Mouse (Mus musculus) heart, embryonic 11.5 days (tissue): Measurements from ENCODE around the gene Foxg1. TPM values are rescaled to one million over a fixed set of nuclear protein-coding genes. Genes with fewer than 3 reads are reported as not detected.

ENCODE experiments used
- ATAC-seq: fragments of 200-750 bp; cut with Nextera tagmentation; replicated peaks from 2 replicates; pipeline ENCODE4 v1.8.0; 2017; ENCODE audit warnings: moderate library complexity; ENCODE audit not compliant: insufficient number of reproducible peaks, low FRiP score, low TSS enrichment
- H3K27ac ChIP-seq: fragments of 300-500 bp; sonication (generic); 2 replicates; pipeline ENCODE4 v1.5.1; 2014; ENCODE audit warnings: mild to moderate bottlenecking, low read depth, low read length
- H3K27me3 ChIP-seq: fragments of 300-500 bp; sonication (generic); 2 replicates; pipeline ENCODE4 v1.6.1; 2014; ENCODE audit warnings: mild to moderate bottlenecking, low read length, mixed read lengths; ENCODE audit not compliant: control insufficient read depth, insufficient read depth
- H3K36me3 ChIP-seq: fragments of 300-500 bp; sonication (generic); 2 replicates; pipeline ENCODE4 v1.6.1; 2014; ENCODE audit warnings: mild to moderate bottlenecking, low read length, moderate library complexity, mixed read lengths; ENCODE audit not compliant: control insufficient read depth, insufficient read depth
- H3K4me1 ChIP-seq: fragments of 300-500 bp; sonication (generic); 2 replicates; pipeline ENCODE4 v1.6.1; 2014; ENCODE audit warnings: low read length; ENCODE audit not compliant: control insufficient read depth, insufficient read depth
- H3K4me2 ChIP-seq: fragments of 300-500 bp; sonication (generic); 2 replicates; pipeline ENCODE4 v1.6.1; 2014; ENCODE audit warnings: mild to moderate bottlenecking, moderate library complexity
- H3K4me3 ChIP-seq: fragments of 300-500 bp; sonication (generic); 2 replicates; pipeline ENCODE4 v1.5.1; 2014; ENCODE audit warnings: low read depth, low read length
- H3K9ac ChIP-seq: fragments of 300-500 bp; sonication (generic); 2 replicates; pipeline ENCODE4 v1.6.1; 2014; ENCODE audit warnings: mild to moderate bottlenecking, low read depth, low read length, moderate library complexity
- H3K9me3 ChIP-seq: fragments of 300-500 bp; sonication (generic); replicated peaks from 2 replicates; pipeline ENCODE4 v1.6.1; 2016; ENCODE audit warnings: low read length; ENCODE audit not compliant: control insufficient read depth
- WGBS: fragments of 180-500 bp; shearing (Covaris S2); extraction: QIAGEN DNeasy Blood & Tissue Kit; methylation state at CpG from one replicate; pipeline ENCODE4 v1.1.7; 2014; ENCODE audit not compliant: insufficient replicate concordance; 5-methylcytosine and 5-hydroxymethylcytosine counted together
- polyA plus RNA-seq: library from polyadenylated mRNA; unstranded; fragments of >200 nt; fragmentation: Nextera tagmentation; extraction: Ambion mirVana; gene quantifications from 2 replicates; pipeline ENCODE4 v1.2.1, GENCODE M21; 2014

The Foxg1 gene
- polyA plus RNA-seq, 1 experiment from 2014 or later, result 1.5 TPM

DNA sequence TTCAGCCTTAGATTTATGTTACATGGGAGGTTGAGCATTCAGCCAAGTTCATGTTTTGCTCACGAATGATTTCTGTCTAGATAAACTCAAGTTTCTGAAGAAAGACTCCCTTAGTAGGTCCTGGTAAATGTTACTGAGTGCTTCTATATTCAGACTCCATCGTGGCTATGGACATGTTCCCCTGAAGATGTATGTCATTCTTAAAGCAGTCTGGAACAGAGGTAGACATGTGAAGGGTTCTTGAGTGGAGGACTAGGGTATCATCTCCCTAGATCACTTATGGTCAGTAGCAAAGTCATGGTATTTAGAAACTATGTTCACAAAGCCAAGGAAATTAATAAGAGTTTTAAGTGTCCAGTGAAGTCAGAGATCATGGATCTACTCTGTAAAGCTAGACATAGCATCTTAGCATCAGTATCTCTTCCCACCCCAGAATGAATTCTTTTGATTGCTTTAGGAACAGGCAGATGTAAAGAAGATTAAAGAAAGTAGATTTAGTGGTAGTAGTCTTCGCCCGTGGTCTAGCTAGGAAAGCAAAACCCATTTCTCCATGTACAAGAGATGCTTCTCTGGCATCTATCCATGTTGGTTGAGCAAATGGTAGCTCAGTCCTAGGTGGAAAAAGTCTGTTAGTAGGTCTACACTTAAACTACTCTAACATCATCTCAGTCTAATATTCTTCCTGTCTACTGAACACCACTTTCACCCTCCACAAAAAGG lies 15.1 kb downstream of the Foxg1 start:
- Histone ChIP-seq H3K4me2 (no peak overlapping the region), H3K27ac (no peak overlapping the region), H3K4me3 (no peak overlapping the region), H3K27me3 (peaks cover 68% of the 10 kb centered on the region), H3K9me3 (no peaks in the 10 kb centered on the region), H3K9ac (no peak overlapping the region), H3K4me1 (peaks cover 4% of the 10 kb centered on the region; the same call in 1 of the 2 replicates), H3K36me3 (no peaks in the 10 kb centered on the region)
- WGBS, result 20% methylated on average over 4 of the region's 4 CpGs
- no peak for ATAC-seq

DNA sequence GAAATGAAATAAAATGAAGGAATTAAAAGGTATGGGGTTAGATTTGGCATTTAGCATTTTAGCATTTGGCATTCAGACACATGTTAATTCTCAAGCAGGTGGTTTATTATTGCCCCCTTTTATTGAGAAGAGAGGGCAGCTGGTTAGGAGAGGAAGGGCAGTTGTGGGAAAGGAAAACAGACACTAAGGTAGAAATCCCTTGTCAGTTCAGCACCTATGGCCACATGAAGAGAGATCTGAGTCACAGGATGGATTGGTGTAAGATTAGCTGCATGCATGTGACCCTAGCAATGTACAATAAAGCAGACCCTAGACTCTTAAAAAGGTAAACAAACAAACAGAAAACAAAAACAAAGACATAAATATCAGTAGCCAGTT lies 15.7 kb downstream of the Foxg1 start:
- ATAC-seq, result no peak

DNA sequence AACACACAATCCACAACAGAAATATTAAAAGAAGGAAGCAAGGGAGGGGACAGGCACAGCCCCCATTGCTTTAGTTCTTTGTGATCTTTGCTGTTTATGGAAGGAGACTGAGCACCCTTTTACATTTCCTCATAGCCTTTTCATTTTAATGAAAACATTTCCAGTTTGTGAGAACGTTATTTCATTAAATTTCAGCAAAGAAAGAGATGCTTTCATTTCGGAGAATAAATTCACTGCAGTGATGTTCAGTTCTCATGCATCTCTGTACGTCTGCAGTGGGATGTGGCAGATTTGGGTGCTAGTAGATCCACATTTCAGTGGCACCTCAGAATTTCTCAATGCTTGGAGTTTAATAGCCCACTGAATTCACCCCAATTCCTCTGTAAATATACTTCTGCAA lies 16.2 kb downstream of the Foxg1 start:
- peaks cover 71% of the 10 kb centered on the region for H3K27me3 ChIP-seq
- H3K4me2 ChIP-seq, result no peak overlapping the region
- H3K36me3 ChIP-seq, result no peaks in the 10 kb centered on the region
- H3K9ac ChIP-seq, result no peak overlapping the region
- no peak for ATAC-seq
- H3K4me3 ChIP-seq, result no peak overlapping the region
- WGBS, result 25% methylated on average over 3 of the region's 3 CpGs
- H3K9me3 ChIP-seq, result no peaks in the 10 kb centered on the region
- H3K4me1 ChIP-seq, result peaks cover 4% of the 10 kb centered on the region; the same call in 1 of the 2 replicates
- no peak overlapping the region for H3K27ac ChIP-seq

More for the DNA sequence above, 15.7 kb downstream of the Foxg1 start:
- Histone ChIP-seq H3K36me3 (no peaks in the 10 kb centered on the region), H3K27ac (no peak overlapping the region), H3K9me3 (no peaks in the 10 kb centered on the region), H3K9ac (no peak overlapping the region), H3K4me3 (no peak overlapping the region), H3K4me1 (peaks cover 4% of the 10 kb centered on the region; the same call in 1 of the 2 replicates), H3K27me3 (peaks cover 69% of the 10 kb centered on the region), H3K4me2 (no peak overlapping the region)

DNA sequence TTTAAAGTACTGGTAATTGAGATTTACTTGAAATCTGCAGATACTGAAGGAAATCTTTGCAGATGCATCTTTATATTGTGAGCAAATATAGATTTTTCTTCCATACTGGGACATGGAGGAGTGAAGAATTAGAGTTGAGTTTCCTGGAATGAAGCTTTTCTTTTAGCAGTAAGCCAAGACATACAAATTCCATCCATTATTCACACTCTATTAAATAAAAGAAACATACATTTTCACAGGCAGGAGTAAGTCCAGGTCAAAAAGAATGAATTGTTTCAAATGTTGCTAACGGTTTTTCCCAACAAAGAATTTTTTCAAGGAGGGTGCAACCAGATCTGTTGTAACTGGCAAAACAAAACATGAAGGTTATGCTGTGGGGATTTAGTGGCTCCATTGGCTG lies 17.2 kb downstream of the Foxg1 start:
- Histone ChIP-seq H3K36me3 (no peaks in the 10 kb centered on the region), H3K9me3 (no peaks in the 10 kb centered on the region), H3K4me1 (peaks cover 4% of the 10 kb centered on the region; the same call in 1 of the 2 replicates), H3K9ac (no peak overlapping the region), H3K27me3 (peaks cover 65% of the 10 kb centered on the region), H3K4me2 (no peak overlapping the region), H3K4me3 (no peak overlapping the region), H3K27ac (no peak overlapping the region)
- no peak for ATAC-seq
- 0% methylated on average over 1 of the region's 1 CpGs for WGBS

DNA sequence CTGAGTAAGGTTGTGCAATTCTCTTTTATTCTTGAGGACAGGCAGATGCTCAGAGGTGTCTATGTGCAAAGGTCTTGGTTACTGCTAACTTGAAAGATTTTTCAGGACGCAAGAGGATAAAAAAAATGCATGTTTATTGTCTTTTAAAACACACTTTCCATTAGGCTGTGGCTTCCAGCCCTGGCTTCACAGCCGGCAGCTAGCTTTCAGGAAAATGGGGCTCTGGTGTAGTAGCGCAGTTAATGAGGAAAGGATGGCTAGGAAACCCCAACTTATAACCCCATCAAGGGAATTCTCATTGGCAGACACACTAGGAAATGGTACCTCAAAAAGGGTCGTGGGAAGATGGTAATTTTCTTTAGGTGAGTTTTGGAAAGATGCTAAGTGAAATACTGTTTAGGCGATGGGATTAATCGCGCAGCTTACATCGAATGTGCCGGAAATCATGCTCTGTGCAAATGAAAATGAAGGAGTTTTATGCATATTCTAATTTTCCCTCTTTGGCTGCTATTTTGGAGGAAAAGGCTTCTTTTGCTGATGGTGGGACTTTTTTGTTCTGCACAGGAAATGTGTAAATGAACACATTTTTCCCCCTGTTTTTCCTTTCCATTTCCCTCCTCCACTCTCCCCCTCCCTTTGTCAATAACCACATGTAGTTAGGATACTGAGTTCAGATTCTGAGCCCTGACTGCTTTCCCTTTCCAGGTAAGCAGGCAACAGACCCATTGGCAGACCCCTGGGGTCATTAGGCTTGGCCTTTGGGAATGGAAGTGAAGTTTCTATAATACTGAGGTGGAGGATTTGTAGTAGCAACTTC lies 17.8 kb downstream of the Foxg1 start:
- Histone ChIP-seq H3K9me3 (no peaks in the 10 kb centered on the region), H3K36me3 (no peaks in the 10 kb centered on the region), H3K27me3 (peaks cover 61% of the 10 kb centered on the region), H3K4me1 (peaks cover 4% of the 10 kb centered on the region; the same call in 1 of the 2 replicates), H3K4me2 (no peak overlapping the region), H3K4me3 (no peak overlapping the region; the same call in 1 of the 2 replicates), H3K27ac (no peak overlapping the region), H3K9ac (no peak overlapping the region)
- ATAC-seq, result no peak
- WGBS, result 3% methylated on average over 9 of the region's 9 CpGs

DNA sequence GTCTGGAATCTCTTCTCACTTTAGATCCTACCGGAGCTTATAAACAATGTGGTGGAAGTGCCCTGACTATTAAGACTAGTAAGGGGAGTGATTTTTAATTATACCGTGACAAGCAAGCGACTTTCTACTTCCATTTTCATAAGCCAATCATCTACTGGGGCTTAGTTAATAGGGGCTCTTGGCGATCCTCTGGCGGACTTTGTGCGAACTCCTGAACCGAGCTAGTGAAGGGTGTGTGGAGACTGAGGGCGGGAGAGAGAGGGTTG lies 18.3 kb downstream of the Foxg1 start:
- no peaks in the 10 kb centered on the region for H3K9me3 ChIP-seq
- 0 out of 2 replicates have a peak, but pooled peaks have one; percentile 31 for ATAC-seq
- H3K27ac ChIP-seq, result no peak overlapping the region
- no peak overlapping the region for H3K9ac ChIP-seq
- WGBS, result 0% methylated on average over 8 of the region's 8 CpGs
- H3K4me1 ChIP-seq, result peaks cover 4% of the 10 kb centered on the region; the same call in 1 of the 2 replicates
- peaks cover 60% of the 10 kb centered on the region for H3K27me3 ChIP-seq
- no peaks in the 10 kb centered on the region for H3K36me3 ChIP-seq
- peak overlapping the region; percentile 84 for H3K4me2 ChIP-seq
- H3K4me3 ChIP-seq, result peak overlapping the region; percentile 41

DNA sequence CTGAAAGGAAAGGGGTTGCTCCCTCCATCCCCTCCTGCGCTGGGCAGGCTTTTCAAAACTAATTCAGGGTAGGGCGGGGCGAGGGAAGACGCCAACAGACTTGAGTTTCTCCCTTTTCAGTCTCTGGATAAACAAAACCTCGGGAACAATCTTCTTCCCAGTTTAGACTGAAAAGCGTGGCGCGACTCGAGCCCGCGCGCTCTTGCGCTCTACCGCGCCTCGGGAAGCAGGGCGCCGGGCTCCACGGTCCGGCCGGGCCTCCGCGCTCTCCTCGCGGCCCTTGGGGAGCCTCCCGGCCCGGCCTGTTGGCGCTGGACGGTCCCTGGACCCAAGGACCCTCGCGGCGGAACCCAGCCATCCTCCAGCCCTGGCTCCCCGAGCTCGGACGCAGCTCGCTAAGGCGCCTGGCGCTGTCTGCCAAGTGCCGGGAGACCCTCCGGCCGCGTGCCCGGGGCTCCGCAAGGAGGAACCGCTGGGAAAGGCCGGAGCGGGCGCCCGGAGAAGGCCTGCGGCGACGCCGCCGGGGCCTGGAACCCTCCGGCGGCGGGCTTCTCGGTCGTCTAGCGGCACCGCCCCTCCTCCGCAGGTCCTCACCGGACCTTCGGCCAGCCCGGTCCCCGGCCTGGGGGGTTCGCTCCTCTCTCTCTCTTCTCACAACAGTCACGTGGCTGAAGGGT lies 18.8 kb downstream of the Foxg1 start:
- peak overlapping the region; percentile 84 for H3K4me2 ChIP-seq
- H3K9me3 ChIP-seq, result no peaks in the 10 kb centered on the region
- peak overlapping the region; percentile 41 for H3K4me3 ChIP-seq
- H3K36me3 ChIP-seq, result no peaks in the 10 kb centered on the region
- peaks cover 4% of the 10 kb centered on the region; the same call in 1 of the 2 replicates for H3K4me1 ChIP-seq
- no peak overlapping the region for H3K27ac ChIP-seq
- peak overlapping the region; percentile 16; the same call in 1 of the 2 replicates for H3K9ac ChIP-seq
- ATAC-seq, result peak; percentile 46; the same call in 1 of the 2 replicates
- WGBS, result under 1% methylated on average over 68 of the region's 68 CpGs
- H3K27me3 ChIP-seq, result peaks cover 58% of the 10 kb centered on the region

DNA sequence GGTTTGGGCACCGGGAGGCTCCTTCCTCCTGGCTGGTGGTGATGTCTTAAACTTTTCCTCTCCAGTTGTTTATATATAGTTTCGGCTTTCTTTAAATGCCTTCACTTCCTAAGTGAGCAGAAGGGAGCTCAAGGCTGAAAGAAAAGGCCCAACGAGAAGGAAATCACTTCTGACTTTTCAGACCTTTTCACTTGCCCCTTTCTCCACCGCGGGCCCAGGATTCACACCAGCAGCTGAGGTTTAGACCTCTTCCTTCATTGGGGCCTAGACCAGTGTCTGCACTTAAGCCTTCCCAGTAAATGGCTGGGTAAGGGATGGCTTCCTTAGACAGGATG lies 19.3 kb downstream of the Foxg1 start:
- Histone ChIP-seq H3K4me1 (peaks cover 4% of the 10 kb centered on the region; the same call in 1 of the 2 replicates), H3K9me3 (no peaks in the 10 kb centered on the region), H3K4me3 (peak overlapping the region; percentile 41), H3K27me3 (peaks cover 55% of the 10 kb centered on the region), H3K27ac (no peak overlapping the region), H3K9ac (0 out of 2 replicates have a peak overlapping the region, but pooled peaks have one; percentile 16), H3K4me2 (peak overlapping the region; percentile 84), H3K36me3 (no peaks in the 10 kb centered on the region)
- 3% methylated on average over 5 of the region's 5 CpGs for WGBS
- ATAC-seq, result no peak
